Mouse (Mus musculus): Measurements from ENCODE around the gene Gm45062. TPM values are rescaled to one million over a fixed set of nuclear protein-coding genes. Genes with fewer than 3 reads are reported as not detected.

Gm45062 gene
- polyA plus RNA-seq, 1 experiment from 2014 or later: 9.2 TPM

DNA sequence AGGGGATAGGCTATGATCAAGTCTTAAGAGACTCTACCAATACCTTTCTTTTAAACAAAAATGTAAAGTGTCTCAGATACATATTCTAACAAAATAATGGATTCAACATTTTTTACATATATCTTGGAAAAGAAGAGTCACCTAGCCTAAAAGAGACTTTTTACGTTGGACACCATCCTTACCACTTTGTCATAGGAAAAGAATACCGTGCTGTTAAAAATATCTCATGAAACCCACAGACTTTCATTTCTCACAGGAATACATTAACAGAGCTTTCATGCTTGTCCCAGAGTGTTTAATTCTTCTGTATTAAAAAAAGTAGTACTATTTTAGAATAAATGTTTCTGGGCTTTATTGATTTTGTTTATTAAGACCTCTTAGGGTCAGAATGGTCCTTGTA is 291.9 kb downstream of the Gm45062 start:
- no peak for ATAC-seq (ENCODE audit: insufficient number of reproducible peaks, low FRiP score)
- 0 out of 2 replicates have a peak, but pooled peaks cover 4% of the 10 kb centered on the region for H3K9me3 ChIP-seq (replicated peaks)
- H3K4me2 ChIP-seq: no peak overlapping the region
- no peak overlapping the region for H3K4me3 ChIP-seq
- no peak overlapping the region for H3K9ac ChIP-seq
- H3K36me3 ChIP-seq: peaks cover 6% of the 10 kb centered on the region; the same call in 1 of the 2 replicates
- H3K27me3 ChIP-seq (replicated peaks): no peaks in the 10 kb centered on the region
- no peaks in the 10 kb centered on the region for H3K4me1 ChIP-seq (replicated peaks)
- WGBS: 90% methylated on average over 2 of the region's 2 CpGs
- H3K27ac ChIP-seq (ENCODE audit: poor library complexity, severe bottlenecking): no peak overlapping the region

DNA sequence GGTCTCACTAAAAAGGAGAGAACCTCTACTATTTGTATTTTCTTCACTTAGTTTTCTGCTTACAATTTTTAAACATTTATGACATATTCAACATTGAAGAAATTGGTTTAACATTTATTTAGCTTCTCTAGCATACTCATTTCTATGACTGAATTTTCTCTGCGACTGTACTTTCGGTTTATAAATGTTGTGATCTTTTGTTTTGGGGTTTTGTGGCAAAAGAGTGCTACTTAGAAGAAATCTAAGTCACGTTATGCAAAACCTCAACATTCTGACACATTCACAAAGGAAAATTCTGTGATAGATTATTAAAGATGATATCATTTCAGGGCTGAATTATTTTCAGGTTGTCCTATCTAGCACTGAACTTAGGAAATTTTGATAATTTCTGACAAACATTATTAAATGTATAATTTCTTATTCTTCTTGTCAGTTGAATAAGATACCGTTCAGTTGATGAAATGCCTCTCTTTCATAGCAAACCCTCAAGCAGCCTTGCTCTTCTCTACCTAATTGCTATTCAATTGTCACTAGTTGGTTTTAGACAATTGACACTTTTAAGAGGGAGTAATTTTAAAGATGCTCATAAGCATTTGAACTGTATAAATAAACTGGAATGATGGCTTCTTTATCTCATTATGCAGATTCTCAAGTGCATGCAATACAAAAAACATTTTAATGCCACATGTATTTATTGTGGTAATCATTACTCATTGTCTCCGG is 297.8 kb downstream of the Gm45062 start:
- Histone ChIP-seq H3K36me3 (peaks cover 12% of the 10 kb centered on the region), H3K9me3 (replicated peaks) (0 out of 2 replicates have a peak, but pooled peaks cover 2% of the 10 kb centered on the region), H3K27ac (ENCODE audit: poor library complexity, severe bottlenecking) (no peak overlapping the region), H3K4me2 (no peak overlapping the region), H3K9ac (no peak overlapping the region), H3K27me3 (replicated peaks) (no peaks in the 10 kb centered on the region), H3K4me3 (no peak overlapping the region), H3K4me1 (replicated peaks) (no peaks in the 10 kb centered on the region)
- 90% methylated on average over 5 of the region's 5 CpGs for WGBS
- ATAC-seq (ENCODE audit: insufficient number of reproducible peaks, low FRiP score): no peak

DNA sequence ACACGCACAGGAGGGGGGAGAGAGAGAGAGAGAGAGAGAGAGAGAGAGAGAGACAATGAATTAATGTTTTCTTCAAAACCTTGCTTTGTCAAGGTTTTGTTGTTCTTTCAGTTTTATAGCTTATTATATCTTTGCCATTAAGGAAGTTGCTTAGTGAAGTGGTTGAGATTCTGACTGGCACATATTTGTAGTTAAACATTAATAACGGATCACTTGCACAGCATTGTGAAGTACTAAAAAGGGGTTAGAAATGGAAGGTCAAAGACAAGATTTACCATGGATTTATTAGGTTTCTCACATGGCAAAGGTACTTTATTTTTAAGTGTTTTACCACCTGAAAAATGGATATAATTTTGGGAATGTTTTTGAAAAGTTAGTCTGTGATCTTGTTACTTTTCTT is 301.4 kb downstream of the Gm45062 start:
- no peak for ATAC-seq (ENCODE audit: insufficient number of reproducible peaks, low FRiP score)

DNA sequence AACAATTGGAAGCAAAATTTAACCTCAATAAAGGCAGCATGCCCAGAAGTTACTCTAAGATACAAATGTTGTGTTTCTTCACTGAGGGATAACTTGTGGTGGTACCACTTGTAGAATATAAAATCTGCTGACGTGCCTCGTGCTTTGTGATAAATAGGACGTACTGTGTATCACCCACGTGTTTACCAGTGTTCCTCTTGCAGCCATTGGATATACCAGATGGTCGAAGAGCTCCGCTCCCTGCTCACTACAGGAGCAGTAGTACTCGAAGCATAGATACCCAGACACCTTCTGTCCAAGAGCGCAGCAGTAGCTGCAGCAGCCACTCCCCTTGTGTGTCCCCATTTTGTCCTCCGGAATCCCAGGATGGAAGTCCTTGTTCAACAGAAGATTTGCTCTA is 323.1 kb downstream of the Gm45062 start:
- H3K9ac ChIP-seq: no peak overlapping the region
- 91% methylated on average over 9 of the region's 9 CpGs for WGBS

More for the DNA sequence above, 301.4 kb downstream of the Gm45062 start:
- H3K9me3 ChIP-seq (replicated peaks): 0 out of 2 replicates have a peak, but pooled peaks cover 2% of the 10 kb centered on the region
- no peaks in the 10 kb centered on the region for H3K27me3 ChIP-seq (replicated peaks)
- H3K27ac ChIP-seq (ENCODE audit: poor library complexity, severe bottlenecking): no peak overlapping the region
- WGBS: 84% methylated on average over 2 of the region's 2 CpGs
- H3K4me1 ChIP-seq (replicated peaks): no peaks in the 10 kb centered on the region
- H3K4me3 ChIP-seq: no peak overlapping the region
- no peak overlapping the region for H3K9ac ChIP-seq
- peaks cover 14% of the 10 kb centered on the region for H3K36me3 ChIP-seq
- no peak overlapping the region for H3K4me2 ChIP-seq

DNA sequence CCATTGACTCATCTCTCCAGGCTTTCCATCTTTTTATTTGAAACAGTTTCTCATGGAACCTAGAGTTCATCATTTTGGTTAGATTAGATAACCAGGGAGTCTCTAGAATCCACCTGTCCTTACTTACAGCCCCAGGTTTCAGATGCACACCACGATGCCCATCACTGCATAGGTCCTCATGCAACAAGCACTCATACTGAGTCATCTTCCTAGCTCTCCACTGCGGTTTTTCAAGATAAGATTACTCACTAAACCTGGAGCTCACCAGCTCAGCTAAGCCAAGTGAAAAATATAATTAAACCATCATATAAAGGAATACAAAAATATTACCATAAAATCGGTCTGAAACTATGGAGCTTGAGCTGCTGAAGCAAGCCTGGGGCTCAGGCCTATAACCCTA is 324.6 kb downstream of the Gm45062 start:
- no peak for ATAC-seq (ENCODE audit: insufficient number of reproducible peaks, low FRiP score)
- H3K9me3 ChIP-seq (replicated peaks): no peaks in the 10 kb centered on the region
- H3K9ac ChIP-seq: no peak overlapping the region
- no peak overlapping the region for H3K27ac ChIP-seq (ENCODE audit: poor library complexity, severe bottlenecking)
- H3K36me3 ChIP-seq: peaks cover 9% of the 10 kb centered on the region
- no peak overlapping the region for H3K4me2 ChIP-seq
- no peak overlapping the region for H3K4me3 ChIP-seq
- no peaks in the 10 kb centered on the region; the same call in 1 of the 2 replicates for H3K4me1 ChIP-seq (replicated peaks)
- no peaks in the 10 kb centered on the region for H3K27me3 ChIP-seq (replicated peaks)
- 64% methylated on average over 3 of the region's 3 CpGs for WGBS

More for the DNA sequence above, 323.1 kb downstream of the Gm45062 start:
- H3K9me3 ChIP-seq (replicated peaks): no peaks in the 10 kb centered on the region
- peaks cover 9% of the 10 kb centered on the region for H3K36me3 ChIP-seq
- no peaks in the 10 kb centered on the region; the same call in 1 of the 2 replicates for H3K4me1 ChIP-seq (replicated peaks)
- H3K4me3 ChIP-seq: no peak overlapping the region
- H3K27me3 ChIP-seq (replicated peaks): no peaks in the 10 kb centered on the region
- no peak for ATAC-seq (ENCODE audit: insufficient number of reproducible peaks, low FRiP score)
- H3K4me2 ChIP-seq: no peak overlapping the region
- H3K27ac ChIP-seq (ENCODE audit: poor library complexity, severe bottlenecking): no peak overlapping the region

DNA sequence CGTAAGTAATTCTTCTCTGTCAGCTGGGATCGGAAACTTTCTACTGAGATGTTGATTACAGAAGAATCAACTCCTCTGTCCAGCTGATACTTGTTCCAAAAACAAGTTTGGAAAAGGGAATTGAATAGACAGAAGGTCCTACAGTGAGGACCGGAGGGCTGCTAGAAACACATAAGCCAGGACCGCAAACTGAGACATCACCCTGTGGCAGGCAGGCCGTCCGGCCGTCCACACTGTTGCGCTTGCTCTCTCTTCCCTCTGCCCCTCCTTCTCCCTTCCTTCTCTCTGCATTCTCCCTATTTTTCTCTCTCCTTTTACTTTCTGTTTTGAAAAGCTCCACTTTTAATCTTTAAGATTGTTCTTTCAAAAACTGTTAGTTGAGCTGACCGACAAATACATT is 332.4 kb downstream of the Gm45062 start:
- no peak overlapping the region for H3K9ac ChIP-seq
- ATAC-seq (ENCODE audit: insufficient number of reproducible peaks, low FRiP score): no peak
- H3K27me3 ChIP-seq (replicated peaks): no peaks in the 10 kb centered on the region
- no peak overlapping the region for H3K4me2 ChIP-seq
- no peak overlapping the region for H3K27ac ChIP-seq (ENCODE audit: poor library complexity, severe bottlenecking)
- H3K4me3 ChIP-seq: no peak overlapping the region
- WGBS: 80% methylated on average over 9 of the region's 9 CpGs
- H3K4me1 ChIP-seq (replicated peaks): no peaks in the 10 kb centered on the region
- no peaks in the 10 kb centered on the region for H3K9me3 ChIP-seq (replicated peaks)
- peaks cover 7% of the 10 kb centered on the region for H3K36me3 ChIP-seq

DNA sequence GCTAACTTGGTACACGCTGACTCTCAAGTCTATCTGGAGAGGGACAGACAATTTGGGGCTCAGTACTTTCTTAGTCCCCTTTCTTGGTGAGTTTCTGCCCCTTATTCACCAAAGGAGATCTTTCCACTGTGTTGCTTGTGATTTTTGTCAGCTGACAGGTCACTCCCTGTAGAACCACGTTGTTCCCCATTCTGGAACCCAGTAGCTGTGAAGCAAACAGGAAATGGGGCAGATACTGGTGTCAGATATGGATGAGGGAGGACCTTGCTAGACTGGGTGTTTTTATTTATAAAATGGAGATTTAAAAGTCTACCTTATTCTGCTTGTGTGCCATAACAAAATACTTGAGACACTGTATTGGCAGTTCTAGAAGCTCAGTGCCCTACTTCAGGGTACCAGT is 358.1 kb downstream of the Gm45062 start:
- 55% methylated on average over 2 of the region's 2 CpGs for WGBS
- Histone ChIP-seq H3K4me1 (replicated peaks) (peaks cover 7% of the 10 kb centered on the region; the same call in 1 of the 2 replicates), H3K4me2 (no peak overlapping the region), H3K27me3 (replicated peaks) (no peaks in the 10 kb centered on the region), H3K27ac (ENCODE audit: poor library complexity, severe bottlenecking) (no peak overlapping the region), H3K36me3 (no peaks in the 10 kb centered on the region), H3K4me3 (no peak overlapping the region), H3K9me3 (replicated peaks) (0 out of 2 replicates have a peak, but pooled peaks cover 2% of the 10 kb centered on the region), H3K9ac (no peak overlapping the region)
- no peak for ATAC-seq (ENCODE audit: insufficient number of reproducible peaks, low FRiP score)

DNA sequence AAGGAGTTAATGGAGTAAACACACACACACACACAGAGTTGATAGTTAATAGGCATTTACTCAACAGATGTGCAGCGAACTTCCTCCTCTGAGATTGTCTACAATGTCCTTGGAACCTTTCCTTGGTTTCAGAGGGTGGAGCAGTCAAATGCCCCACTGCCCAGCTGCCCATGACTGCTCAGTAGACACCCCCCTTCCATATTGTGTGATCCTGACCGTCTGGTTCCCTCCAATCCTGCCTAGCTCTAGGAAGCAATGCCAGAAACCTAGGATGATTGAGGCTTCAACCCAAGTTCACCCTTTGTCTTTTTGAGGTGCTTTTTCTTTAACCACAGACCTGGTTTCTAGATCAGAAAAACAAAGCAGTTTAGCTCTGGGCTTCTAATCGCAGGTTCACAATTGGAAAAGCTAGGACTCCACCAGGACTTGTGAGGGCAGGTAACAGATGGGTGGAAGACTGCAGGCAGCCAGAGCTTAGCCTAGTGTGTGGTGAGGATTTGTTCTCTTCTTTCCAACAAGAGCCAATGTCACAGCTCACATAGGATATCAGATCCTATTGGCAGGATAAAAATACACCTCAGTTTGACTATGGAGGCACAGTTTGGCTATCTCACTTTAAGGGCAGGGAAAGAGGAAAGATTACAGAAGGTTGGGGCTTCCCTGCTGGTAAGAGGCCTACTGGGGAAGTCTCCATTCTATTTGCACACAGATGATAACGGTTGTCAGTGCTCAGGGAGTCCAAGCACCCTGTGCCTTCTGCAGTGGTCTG is 360.5 kb downstream of the Gm45062 start:
- Histone ChIP-seq H3K4me1 (replicated peaks) (peaks cover 7% of the 10 kb centered on the region; the same call in 1 of the 2 replicates), H3K4me2 (no peak overlapping the region), H3K27me3 (replicated peaks) (no peaks in the 10 kb centered on the region), H3K4me3 (no peak overlapping the region), H3K36me3 (no peaks in the 10 kb centered on the region), H3K27ac (ENCODE audit: poor library complexity, severe bottlenecking) (no peak overlapping the region), H3K9ac (no peak overlapping the region), H3K9me3 (replicated peaks) (0 out of 2 replicates have a peak, but pooled peaks cover 2% of the 10 kb centered on the region)
- ATAC-seq (ENCODE audit: insufficient number of reproducible peaks, low FRiP score): no peak
- 69% methylated on average over 4 of the region's 4 CpGs for WGBS

DNA sequence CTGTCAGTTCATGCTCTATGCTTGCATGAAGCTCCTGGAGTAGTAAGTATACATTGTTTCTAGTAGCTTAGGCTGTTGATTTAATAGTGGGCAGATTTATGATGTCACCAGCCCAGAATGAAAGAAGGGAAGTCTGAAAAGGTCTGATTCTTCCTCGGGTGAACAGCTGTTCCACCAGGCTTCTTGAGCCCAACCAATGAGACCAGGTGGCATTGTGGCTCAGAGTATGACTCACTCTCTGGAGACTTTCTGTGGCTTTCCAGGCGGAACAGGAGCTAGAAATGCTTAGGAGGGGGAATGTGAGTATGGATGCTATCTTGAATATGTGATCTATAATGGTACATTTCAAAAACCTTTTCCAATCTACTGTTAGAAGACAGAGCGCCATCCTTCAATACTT is 363.8 kb downstream of the Gm45062 start:
- Histone ChIP-seq H3K4me2 (no peak overlapping the region), H3K9me3 (replicated peaks) (0 out of 2 replicates have a peak, but pooled peaks cover 2% of the 10 kb centered on the region), H3K4me3 (no peak overlapping the region), H3K4me1 (replicated peaks) (peaks cover 7% of the 10 kb centered on the region; the same call in 1 of the 2 replicates), H3K27ac (ENCODE audit: poor library complexity, severe bottlenecking) (no peak overlapping the region), H3K27me3 (replicated peaks) (no peaks in the 10 kb centered on the region), H3K36me3 (no peaks in the 10 kb centered on the region), H3K9ac (no peak overlapping the region)
- WGBS: 70% methylated on average over 3 of the region's 3 CpGs
- ATAC-seq (ENCODE audit: insufficient number of reproducible peaks, low FRiP score): no peak

DNA sequence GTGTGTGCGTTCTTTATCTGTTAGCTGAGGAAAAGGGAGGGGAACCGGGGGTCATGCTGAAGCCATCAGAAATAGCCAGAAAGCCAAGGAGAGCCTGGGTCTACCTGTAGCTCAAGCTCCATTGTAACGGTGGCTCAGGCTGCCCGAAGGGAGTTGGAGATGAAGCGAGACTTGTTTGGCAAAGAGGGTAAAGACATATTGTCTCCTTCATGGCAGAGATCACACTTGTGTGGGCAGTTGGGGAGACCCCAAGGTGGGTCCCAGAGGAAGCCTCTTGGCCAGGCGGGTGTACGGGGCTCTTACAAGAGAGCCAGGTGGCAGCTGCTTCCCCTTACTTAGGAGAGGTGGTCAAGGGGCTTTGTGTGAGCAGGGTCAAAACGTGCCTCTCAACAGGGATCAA is 369.0 kb downstream of the Gm45062 start:
- Histone ChIP-seq H3K9me3 (replicated peaks) (no peaks in the 10 kb centered on the region), H3K9ac (no peak overlapping the region), H3K4me2 (no peak overlapping the region), H3K36me3 (no peaks in the 10 kb centered on the region), H3K27me3 (replicated peaks) (no peaks in the 10 kb centered on the region), H3K4me3 (no peak overlapping the region), H3K27ac (ENCODE audit: poor library complexity, severe bottlenecking) (no peak overlapping the region), H3K4me1 (replicated peaks) (peaks cover 8% of the 10 kb centered on the region; the same call in 1 of the 2 replicates)
- WGBS: 79% methylated on average over 8 of the region's 8 CpGs
- no peak for ATAC-seq (ENCODE audit: insufficient number of reproducible peaks, low FRiP score)

DNA sequence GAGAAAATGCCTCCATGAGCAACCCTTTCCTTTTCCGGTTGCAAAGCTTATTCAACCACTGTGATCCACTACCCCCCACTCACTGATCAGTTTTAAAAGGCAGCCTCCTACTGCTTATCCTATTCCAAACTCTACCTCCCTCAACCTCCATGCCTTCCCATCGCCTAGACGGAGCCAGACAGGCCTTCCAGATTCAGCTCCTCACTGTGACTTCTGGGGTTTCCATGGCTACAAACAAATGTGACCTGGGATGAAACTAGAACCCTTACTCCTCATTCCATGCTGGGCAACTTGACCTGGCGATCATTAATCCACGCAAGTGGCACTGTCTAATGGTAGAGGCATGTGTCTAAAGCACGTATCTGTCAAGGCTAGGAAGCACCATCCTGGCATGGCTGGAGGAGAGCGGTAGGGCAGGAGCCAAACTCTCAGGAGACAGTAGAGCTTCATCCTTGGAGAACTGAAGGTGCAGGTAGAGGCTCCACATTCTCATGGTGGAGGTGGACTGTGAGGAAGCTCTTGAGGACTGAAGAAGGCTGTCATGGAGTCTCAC is 369.5 kb downstream of the Gm45062 start:
- Histone ChIP-seq H3K4me2 (no peak overlapping the region), H3K27ac (ENCODE audit: poor library complexity, severe bottlenecking) (no peak overlapping the region), H3K36me3 (no peaks in the 10 kb centered on the region), H3K4me1 (replicated peaks) (peaks cover 8% of the 10 kb centered on the region; the same call in 1 of the 2 replicates), H3K4me3 (no peak overlapping the region), H3K9ac (no peak overlapping the region), H3K9me3 (replicated peaks) (no peaks in the 10 kb centered on the region), H3K27me3 (replicated peaks) (no peaks in the 10 kb centered on the region)
- WGBS: 83% methylated on average over 7 of the region's 7 CpGs
- ATAC-seq (ENCODE audit: insufficient number of reproducible peaks, low FRiP score): no peak

Measured in heart, embryonic 12.5 days (tissue).